Mouse (Mus musculus) kidney, adult 2 months (tissue): ENCODE measurements around the gene Slc29a4.

ENCODE experiments used
- CTCF ChIP-seq: fragments of 200-500 bp; conservative IDR thresholded peaks from 2 replicates; pipeline ENCODE4 v1.5.1; 2011; ENCODE audit warnings: low read depth, mild to moderate bottlenecking, control low read depth, low read length, moderate library complexity, mixed read lengths; ENCODE audit not compliant: insufficient read depth, insufficient read length
- POLR2A ChIP-seq: fragments of 200-500 bp; IDR thresholded peaks from one replicate; pipeline ENCODE4 v1.6.1; 2011; ENCODE audit warnings: low read depth, low read length, control low read depth

- TF ChIP-seq POLR2A (no peak), CTCF (no peak)
These were observed 77.3 kb downstream of the Slc29a4 start for GRCm38 (mm10) chr5:142769641-142770040.
